Mouse (Mus musculus): ENCODE data around the gene Chrng.

DNA sequence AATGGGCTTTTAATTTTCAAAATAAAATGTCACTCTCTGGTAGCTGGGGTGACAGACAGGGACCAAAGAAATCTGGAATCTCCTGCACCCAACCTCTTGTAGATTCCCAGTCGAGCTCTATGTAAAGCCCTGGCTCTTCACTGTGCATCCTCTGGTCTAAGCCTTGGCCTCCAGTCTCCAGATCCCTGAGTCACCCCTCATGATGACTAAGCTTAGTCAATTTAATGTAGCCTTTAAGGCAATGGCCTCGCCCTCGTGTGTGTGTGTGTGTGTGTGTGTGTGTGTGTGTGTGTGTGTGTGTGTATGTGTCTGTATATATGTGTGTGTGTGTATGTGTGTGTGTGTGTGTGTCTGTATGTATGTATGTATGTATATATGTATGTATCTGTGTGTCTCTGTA, 45.1 kb upstream of the Chrng start:
- TF ChIP-seq CTCF (conservative IDR thresholded peaks at IDR 0.05 in 1 of 2, IDR thresholded peaks at IDR 0.05 in 1 of 2; ENCODE audit: low read depth in 2 of 2, low read length in 2 of 2) = no peak
- no peak for TF ChIP-seq JUN (IDR thresholded peaks at IDR 0.05; ENCODE audit: insufficient read depth, low read depth, low read length)
- no peak for TF ChIP-seq USF1 (IDR thresholded peaks at IDR 0.05; ENCODE audit: low read depth, low read length)
- no peak for TF ChIP-seq POLR2A (IDR thresholded peaks at IDR 0.05; ENCODE audit: low read depth, low read length)
- no peak for TF ChIP-seq SIN3A (IDR thresholded peaks at IDR 0.05; ENCODE audit: low read length)
- no peak for TF ChIP-seq ZC3H11A (IDR thresholded peaks at IDR 0.05; ENCODE audit: low read depth, low read length)
- TF ChIP-seq CHD2 (IDR thresholded peaks at IDR 0.05; ENCODE audit: low read length) = no peak
- TF ChIP-seq TCF12 (IDR thresholded peaks at IDR 0.05; ENCODE audit: low read depth, low read length) = no peak
- TF ChIP-seq SMC3 (IDR thresholded peaks at IDR 0.05; ENCODE audit: low read depth, low read length) = no peak
